Mouse (Mus musculus): ENCODE results near the gene Kansl2. TPM values are rescaled to one million over a fixed set of nuclear protein-coding genes. Genes with fewer than 3 reads are reported as not detected.
A peak's percentile ranks its signal among the peaks of the same experiment; 100 is the strongest.

Kansl2 gene
- total RNA-seq (2021), result 10 to 100 TPM; 62.6 to 64.2 TPM

GRCm38 (mm10) chr15:98533881-98534627 lies at the start of gene Kansl2:
Gene Kansl2 (minus strand): TSS chr15:98534264.
- peak; percentile 98 to 99 for DNase-seq

- no peak for DNase-seq
Measured at GRCm38 (mm10) chr15:98582996-98583395, 48.9 kb upstream of the Kansl2 start.

GRCm38 (mm10) chr15:98582410-98582809 lies 48.3 kb upstream of the Kansl2 start:
- no peak for DNase-seq

GRCm38 (mm10) chr15:98579795-98580464 lies 45.9 kb upstream of the Kansl2 start:
- DNase-seq, result peak; percentile 60 to 67

GRCm38 (mm10) chr15:98579310-98579709 lies 45.2 kb upstream of the Kansl2 start:
- DNase-seq, result no peak

GRCm38 (mm10) chr15:98573293-98573692 lies 39.2 kb upstream of the Kansl2 start:
- no peak for DNase-seq

- no peak for DNase-seq
Measured at GRCm38 (mm10) chr15:98570873-98571538, 36.9 kb upstream of the Kansl2 start, which contains the start of the genes Ccnt1 and 4930415O20Rik. Gene Ccnt1 (minus strand): TSS chr15:98570923. Gene 4930415O20Rik (plus strand): TSS chr15:98571004.

- no peak for DNase-seq
Measured at GRCm38 (mm10) chr15:98569795-98570365, 35.8 kb upstream of the Kansl2 start.

GRCm38 (mm10) chr15:98569216-98569615 lies 35.2 kb upstream of the Kansl2 start:
- DNase-seq, result no peak

- DNase-seq, result no peak
Measured at GRCm38 (mm10) chr15:98568256-98569033, 34.4 kb upstream of the Kansl2 start.

- peak; percentile 100 for DNase-seq
Measured at GRCm38 (mm10) chr15:98567278-98568134, 33.4 kb upstream of the Kansl2 start.

- DNase-seq, result no peak
Measured at GRCm38 (mm10) chr15:98566973-98567277, 32.9 kb upstream of the Kansl2 start.

GRCm38 (mm10) chr15:98557186-98557585 lies 23.1 kb upstream of the Kansl2 start:
- DNase-seq, result no peak

- DNase-seq, result no peak
Measured at GRCm38 (mm10) chr15:98555881-98556280, 21.8 kb upstream of the Kansl2 start.

GRCm38 (mm10) chr15:98552758-98553157 lies 18.7 kb upstream of the Kansl2 start:
- no peak for DNase-seq

- no peak for DNase-seq
Measured at GRCm38 (mm10) chr15:98546843-98547242, 12.8 kb upstream of the Kansl2 start.

- no peak for DNase-seq
Measured at GRCm38 (mm10) chr15:98545151-98545550, 11.1 kb upstream of the Kansl2 start.

- DNase-seq, result no peak
Measured at GRCm38 (mm10) chr15:98543341-98543740, 9.3 kb upstream of the Kansl2 start.

- no peak for DNase-seq
Measured at GRCm38 (mm10) chr15:98541064-98541463, 7.0 kb upstream of the Kansl2 start.

- no peak for DNase-seq
Measured at GRCm38 (mm10) chr15:98537923-98538322, 3.9 kb upstream of the Kansl2 start.

- no peak for DNase-seq
Measured at GRCm38 (mm10) chr15:98536828-98537510, 2.9 kb upstream of the Kansl2 start.

All from layer of hippocampus, postnatal 36 days (tissue).